Mouse (Mus musculus) myocyte (in vitro differentiated cells): ENCODE data around the gene Sphk2.

Experiments
- E2F4 ChIP-seq: IDR thresholded peaks from one replicate; pipeline ENCODE4 v1.6.1; 2011; ENCODE audit warnings: mild to moderate bottlenecking, control low read depth, moderate library complexity; ENCODE audit not compliant: insufficient read depth
- POLR2A ChIP-seq: IDR thresholded peaks from one replicate; pipeline ENCODE4 v1.6.1; 2011; ENCODE audit warnings: low read depth, mild to moderate bottlenecking, control low read depth, moderate library complexity; ENCODE audit not compliant: insufficient read length
- REST ChIP-seq: IDR thresholded peaks from one replicate; pipeline ENCODE4 v1.6.1; 2011; ENCODE audit warnings: mild to moderate bottlenecking, control low read depth, moderate library complexity; ENCODE audit not compliant: insufficient read depth, insufficient read length

DNA sequence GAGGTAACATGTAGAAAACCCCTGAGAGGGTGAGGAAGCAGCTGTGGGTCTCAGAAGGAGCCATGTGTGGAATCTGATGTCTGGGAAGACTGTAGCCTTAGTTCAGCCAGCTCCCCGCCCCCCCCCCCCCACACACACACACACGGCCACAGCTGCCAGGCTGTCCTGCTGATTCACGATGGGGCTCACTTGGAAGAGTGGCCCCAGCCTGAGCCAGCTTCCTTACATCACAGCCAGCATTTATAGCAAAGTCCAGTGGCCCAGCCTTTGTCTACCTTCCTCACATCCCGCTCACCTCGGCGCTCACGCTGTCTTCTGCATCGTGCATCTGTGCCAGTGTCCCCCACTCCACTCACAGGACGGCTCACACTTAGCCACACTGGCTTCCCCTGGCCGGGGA, 31.6 kb upstream of the Sphk2 start:
- TF ChIP-seq POLR2A (no peak), REST (no peak), E2F4 (no peak)
